Mouse (Mus musculus): ENCODE measurements around the gene Tmem259.

The Tmem259 gene

DNA sequence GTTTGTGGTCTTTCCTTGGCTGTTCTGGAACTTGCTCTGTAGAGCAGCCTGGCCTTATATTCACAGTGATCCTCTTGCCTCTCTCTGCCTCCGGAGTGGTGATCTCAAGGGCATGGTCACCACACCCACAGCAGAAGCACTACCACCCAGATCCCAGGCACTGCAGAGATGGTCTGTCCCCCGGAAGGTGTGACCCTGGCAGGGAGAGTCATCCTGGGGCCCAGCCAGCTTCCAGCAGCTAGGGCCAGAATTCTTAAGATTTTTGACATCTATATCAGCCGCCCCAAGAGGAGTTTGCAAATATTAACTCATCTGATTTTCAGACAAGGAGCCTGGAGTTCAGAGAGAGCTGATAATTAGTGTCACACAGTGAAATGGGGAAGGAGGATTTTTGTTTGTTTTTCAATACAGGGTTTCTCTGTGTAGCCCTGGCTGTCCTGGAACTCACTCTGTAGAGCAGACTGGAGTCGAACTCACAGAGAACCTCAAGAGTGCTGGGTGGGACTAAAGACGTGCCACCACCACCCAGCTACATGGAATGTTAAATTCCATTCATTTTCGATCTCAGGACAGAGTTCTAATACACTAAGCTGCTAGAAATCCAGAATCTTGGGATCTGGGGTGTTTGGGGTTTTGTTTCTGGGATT is 2.2 kb upstream of the Tmem259 start:
- peak; percentile 49 to 64 for DNase-seq

DNA sequence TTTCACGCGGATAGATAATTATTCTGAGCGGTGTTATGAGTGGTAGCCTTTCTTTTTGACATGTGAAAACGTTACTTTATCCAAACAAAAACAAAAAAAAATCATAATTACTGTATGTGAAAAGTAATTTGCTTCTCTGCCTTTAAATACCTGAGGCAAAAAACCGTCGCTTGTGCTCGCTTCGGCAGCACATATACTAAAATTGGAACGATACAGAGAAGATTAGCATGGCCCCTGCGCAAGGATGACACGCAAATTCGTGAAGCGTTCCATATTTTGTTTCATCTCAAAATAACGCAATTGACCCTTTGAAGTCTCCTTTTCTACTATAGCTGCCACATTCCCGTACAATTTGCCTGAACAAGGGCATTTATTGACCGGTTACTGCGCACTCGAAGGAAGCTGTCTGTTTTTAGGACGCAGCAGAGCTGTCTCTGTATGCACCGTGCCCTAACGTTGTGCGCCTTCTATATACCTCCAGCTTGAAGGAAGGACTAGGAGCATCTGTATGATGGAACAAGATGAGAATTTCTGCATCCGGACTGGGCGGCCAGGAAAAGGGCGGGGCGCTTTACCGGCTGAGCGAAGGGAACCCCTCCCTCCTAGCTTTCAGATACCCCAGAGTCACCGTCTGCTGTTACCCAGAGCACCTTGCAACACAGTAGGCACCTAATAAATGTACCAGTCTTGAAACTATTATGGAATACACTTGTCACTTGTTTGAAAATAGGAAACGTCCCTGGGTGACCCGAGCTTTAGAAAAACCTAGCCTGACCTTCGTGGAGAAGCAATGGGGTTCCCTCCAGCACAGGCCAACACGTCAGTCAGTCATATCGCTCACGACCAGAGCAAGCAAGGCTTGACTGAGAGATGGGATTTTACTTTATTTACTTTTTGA is 1.5 kb upstream of the Tmem259 start:
- peak; percentile 81 for DNase-seq

- DNase-seq = peak; percentile 95
Measured at GRCm38 (mm10) chr10:79984871-79985270, 741 bp upstream of the Tmem259 start.

- peak; percentile 76 to 88 for DNase-seq
Measured at GRCm38 (mm10) chr10:79983670-79984069, 460 bp downstream of the Tmem259 start.

- no peak for DNase-seq
Measured at GRCm38 (mm10) chr10:79983205-79983604, 925 bp downstream of the Tmem259 start.

DNA sequence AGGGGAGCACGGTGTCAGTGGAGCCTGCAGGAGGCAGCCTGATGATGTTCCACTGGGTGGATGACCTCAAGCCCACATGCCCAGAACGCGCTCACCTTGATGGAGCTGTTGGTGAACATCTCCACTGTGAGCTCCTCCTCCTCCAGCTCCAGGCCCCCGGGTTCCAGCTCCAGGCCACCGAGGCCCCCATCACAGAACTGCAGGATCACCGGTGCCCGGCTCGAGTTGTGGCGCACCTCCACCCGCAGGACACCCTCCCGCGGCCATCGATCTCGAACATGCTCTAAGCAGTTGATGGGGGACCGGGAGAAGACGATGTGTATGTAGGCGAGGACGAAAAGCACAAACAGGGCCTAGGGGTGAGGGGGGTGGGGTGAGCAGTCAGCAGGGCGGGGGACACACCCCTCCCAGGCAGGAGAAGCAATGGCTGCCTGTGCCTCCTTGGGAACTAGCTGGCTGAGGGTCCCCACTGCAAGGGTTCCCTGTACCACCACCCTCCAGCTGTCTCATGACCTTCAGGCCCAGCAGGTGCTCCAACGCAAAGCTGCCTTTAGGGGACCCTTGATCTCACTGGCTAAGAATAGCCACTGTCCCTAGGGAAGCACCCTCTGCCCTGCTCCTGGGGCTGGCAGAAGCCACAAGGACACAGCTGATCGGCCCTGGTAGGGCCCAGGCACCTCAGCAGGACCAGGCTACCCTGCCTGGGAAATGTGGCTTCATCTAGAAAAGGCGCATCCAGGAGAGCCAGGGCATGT is 4.6 kb downstream of the Tmem259 start:
- DNase-seq = no peak

- DNase-seq = no peak
Measured at GRCm38 (mm10) chr10:79978061-79978460, 6.1 kb downstream of the Tmem259 start.

DNA sequence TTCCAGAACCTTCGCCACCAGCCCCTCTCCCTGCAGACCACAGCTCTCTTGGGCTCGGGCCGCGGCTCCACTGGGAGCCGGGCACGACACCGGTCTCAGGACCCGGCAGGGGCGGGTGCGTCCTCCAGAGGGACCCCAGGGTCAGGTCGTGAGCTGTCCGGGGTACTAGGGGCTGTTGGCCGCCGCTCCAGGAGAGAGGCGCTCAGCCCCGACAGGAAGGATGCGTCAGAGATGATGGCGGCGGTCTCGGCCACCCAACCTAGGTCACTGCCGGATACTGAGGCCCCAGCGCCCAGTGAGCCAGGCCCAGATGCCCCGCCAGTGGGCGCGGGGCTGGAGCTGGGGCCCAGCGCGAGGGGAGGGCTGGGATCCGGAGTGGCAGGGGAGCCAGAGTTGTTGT is 6.8 kb downstream of the Tmem259 start:
- no peak for DNase-seq

DNA sequence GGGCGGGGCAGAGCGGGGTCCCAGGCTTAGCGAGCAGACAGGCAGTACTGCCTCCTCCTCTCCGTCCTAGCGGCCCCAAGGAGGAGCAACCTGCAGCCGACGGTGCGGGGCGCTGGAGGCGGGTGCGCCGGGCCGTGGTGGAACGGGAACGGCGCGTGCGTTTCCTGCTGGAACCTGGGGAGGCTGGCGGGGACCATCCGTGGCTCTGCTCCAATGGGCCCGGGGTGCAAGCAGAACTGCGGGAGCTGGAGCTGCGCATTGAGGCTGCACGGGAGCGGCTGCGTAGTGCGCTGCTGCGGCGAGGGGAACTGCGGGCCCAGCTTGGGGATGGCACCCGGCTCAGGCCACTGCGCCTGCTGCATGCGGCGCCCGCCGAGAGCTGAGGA is 7.4 kb downstream of the Tmem259 start:
- no peak for DNase-seq

- no peak for DNase-seq
Measured at GRCm38 (mm10) chr10:79976071-79976721, 7.9 kb downstream of the Tmem259 start.

DNA sequence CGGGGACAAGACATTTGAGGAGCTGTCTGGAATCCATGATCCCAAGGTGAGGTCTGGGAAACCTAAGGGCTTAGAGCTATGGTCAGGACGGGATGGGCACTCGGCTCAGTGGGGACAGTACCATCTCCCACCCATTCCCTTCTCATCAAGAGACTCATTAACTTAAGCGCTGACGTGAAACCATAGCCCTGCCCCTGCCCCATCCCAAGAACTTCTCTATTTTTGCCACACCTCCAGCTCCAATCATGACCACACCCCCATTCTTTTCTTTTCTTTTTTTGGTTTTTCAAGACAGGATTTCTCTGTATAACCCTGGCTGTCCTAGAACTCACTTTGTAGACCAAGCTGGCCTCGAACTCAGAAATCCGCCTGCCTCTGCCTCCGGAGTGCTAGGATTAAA is 9.5 kb downstream of the Tmem259 start:
- no peak for DNase-seq

- DNase-seq = no peak
Measured at GRCm38 (mm10) chr10:79974087-79974486, 10.0 kb downstream of the Tmem259 start.

GRCm38 (mm10) chr10:79972831-79973230 is 11.3 kb downstream of the Tmem259 start:
- DNase-seq = no peak

- DNase-seq = no peak
Measured at GRCm38 (mm10) chr10:79971183-79971497, 13.0 kb downstream of the Tmem259 start.

DNA sequence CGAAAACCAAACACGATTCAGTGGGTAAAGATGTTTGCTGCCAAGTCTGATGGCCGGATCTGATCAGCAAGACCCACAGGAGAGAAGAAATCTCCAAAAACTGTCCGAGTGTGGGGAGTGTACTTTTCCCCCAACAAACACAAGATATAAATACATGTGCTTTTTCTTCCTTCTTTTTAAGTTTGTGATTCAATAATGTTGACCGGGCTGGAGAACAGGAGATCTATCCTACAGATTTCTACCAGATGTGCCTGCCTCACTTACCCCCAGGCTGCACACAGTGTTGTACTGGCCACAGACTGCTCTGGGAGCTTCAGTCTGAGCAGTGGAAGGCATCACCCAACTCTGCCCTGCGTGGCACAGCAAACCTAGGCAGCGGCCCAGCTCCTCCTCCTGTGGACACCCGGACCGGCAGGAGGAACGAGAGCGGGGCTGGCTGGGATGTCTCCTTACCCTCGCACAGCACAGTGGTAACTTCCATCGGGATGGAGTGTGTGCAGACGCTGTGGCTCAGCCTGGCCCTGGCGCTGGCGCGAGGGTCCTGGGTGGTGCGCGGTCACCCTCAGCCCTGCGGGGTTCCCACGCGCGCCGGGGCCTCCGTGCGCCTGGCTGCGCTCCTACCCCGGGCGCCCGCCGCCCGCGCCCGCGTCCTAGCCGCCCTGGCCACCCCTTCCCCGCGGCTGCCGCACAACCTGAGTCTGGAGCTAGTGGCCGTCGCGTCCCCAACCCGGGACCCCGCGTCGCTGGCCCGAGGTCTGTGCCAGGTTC is 13.5 kb downstream of the Tmem259 start, which contains the start of gene Grin3b:
TSS of gene Grin3b (plus strand) at position 301 of the 768 bp plus-strand sequence.
- DNase-seq = no peak

DNA sequence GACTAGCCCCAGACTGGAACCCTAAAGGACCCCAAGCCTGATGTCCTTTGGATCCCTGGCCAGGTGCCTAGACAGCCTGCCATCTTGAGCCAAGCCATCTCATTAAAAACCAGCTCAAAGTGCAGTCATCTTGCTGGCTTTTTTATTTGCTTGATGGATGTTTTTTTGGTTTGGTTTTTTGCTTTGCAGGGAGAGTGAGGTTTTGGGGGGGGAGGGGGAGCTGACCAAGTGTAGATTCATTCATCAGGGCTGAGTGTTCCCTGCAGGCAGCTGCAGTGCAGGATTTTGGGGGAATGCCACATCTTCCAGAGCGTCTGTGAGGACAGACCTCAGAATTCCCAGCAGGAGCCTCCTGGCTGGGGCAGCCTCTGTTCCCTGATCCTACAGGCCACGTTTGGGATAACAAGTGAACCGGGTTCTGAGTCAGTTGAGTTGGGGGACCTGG is 15.0 kb downstream of the Tmem259 start:
- peak; percentile 41 to 73 for DNase-seq

- DNase-seq = peak; percentile 52 to 59
Measured at GRCm38 (mm10) chr10:79968181-79968580, 15.9 kb downstream of the Tmem259 start.

- peak; percentile 80 to 81 for DNase-seq
Measured at GRCm38 (mm10) chr10:79966886-79967400, 17.2 kb downstream of the Tmem259 start.

- no peak for DNase-seq
Measured at GRCm38 (mm10) chr10:79965325-79965724, 18.8 kb downstream of the Tmem259 start.

GRCm38 (mm10) chr10:79964727-79965126 is 19.4 kb downstream of the Tmem259 start:
- DNase-seq = no peak

DNA sequence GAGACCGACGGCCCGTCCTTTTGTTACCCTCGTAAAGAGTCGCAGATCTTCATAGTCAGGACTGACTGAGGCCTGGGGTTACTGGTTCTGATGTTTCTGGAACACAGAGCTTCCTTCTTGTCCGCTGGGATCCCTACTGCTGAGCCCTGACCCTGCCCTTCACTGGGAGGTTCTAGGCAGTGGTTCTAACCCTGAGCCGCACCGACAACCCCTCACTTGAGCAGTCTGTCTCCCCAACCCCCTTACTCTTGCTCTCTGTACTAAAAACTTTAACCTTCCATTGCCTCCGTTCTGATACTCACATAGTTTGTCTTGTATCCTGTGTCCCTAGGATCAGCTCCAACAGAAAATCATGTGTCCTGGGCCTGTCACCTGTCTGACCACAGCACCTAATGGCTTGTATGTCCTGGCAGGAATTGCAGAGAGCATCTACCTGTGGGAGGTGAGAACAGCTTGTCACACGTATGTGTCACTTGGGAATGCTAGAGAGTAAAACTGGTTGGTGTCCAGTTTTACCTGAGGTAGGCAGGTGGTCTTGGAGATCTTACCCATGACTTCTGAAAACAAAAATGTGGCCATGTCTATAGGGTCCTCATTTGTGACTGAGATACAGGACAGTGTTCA is 23.3 kb downstream of the Tmem259 start:
- no peak for DNase-seq
